Mouse (Mus musculus) testis, adult 2 months (tissue): Measurements from ENCODE around the gene Slc6a2. TPM values are rescaled to one million over a fixed set of nuclear protein-coding genes. Genes with fewer than 3 reads are reported as not detected.

Source experiments
- H3K27ac ChIP-seq: fragments of 200-500 bp; 2 replicates; pipeline ENCODE4 v1.5.1; 2012; ENCODE audit warnings: low read depth, low read length; ENCODE audit not compliant: control insufficient read depth, insufficient read depth
- H3K27me3 ChIP-seq: fragments of 200-500 bp; 2 replicates; pipeline ENCODE4 v1.6.1; 2012; ENCODE audit warnings: mild to moderate bottlenecking, low read length, moderate library complexity; ENCODE audit not compliant: control insufficient read depth, insufficient read depth
- H3K36me3 ChIP-seq: fragments of 200-500 bp; 2 replicates; pipeline ENCODE4 v1.6.1; 2012; ENCODE audit warnings: mild to moderate bottlenecking, low read length; ENCODE audit not compliant: control insufficient read depth, insufficient read depth
- H3K4me1 ChIP-seq: fragments of 200-500 bp; 2 replicates; pipeline ENCODE4 v1.6.1; 2012; ENCODE audit warnings: low read length; ENCODE audit not compliant: control insufficient read depth, insufficient read depth
- H3K4me3 ChIP-seq: fragments of 200-500 bp; 2 replicates; pipeline ENCODE4 v1.5.1; 2012; ENCODE audit warnings: low read depth, mild to moderate bottlenecking, low read length, moderate library complexity, mixed read lengths; ENCODE audit not compliant: control insufficient read depth
- CTCF ChIP-seq: fragments of 200-500 bp; IDR thresholded peaks from 2 replicates; pipeline ENCODE4 v1.5.1; 2012; ENCODE audit warnings: low read depth, mild to moderate bottlenecking, inconsistent platforms, low read length, moderate library complexity; ENCODE audit not compliant: control insufficient read depth, insufficient read depth, insufficient replicate concordance
- POLR2A ChIP-seq: fragments of 200-500 bp; IDR thresholded peaks from 2 replicates; pipeline ENCODE4 v1.6.1; 2012; ENCODE audit warnings: low read depth, mild to moderate bottlenecking, inconsistent platforms, low read length, moderate library complexity; ENCODE audit not compliant: control insufficient read depth
- polyA plus RNA-seq: library from polyadenylated mRNA; depleted of rRNA; stranded (reverse); fragments of >200 nt; gene quantifications from 2 replicates; pipeline ENCODE4 v1.2.3, GENCODE M21; 2012; rRNA removed

Slc6a2 gene
- polyA plus RNA-seq, 1 experiment, result 0.05 TPM

- Histone ChIP-seq H3K4me1 (no peaks in the 10 kb centered on the region), H3K27me3 (no peaks in the 10 kb centered on the region)
- TF ChIP-seq POLR2A (no peak), CTCF (no peak)
Observed at GRCm38 (mm10) chr8:93048510-93049416, 88.9 kb downstream of the Slc6a2 start.

More at GRCm38 (mm10) chr8:93048510-93049416, 88.9 kb downstream of the Slc6a2 start:
- Histone ChIP-seq H3K4me3 (no peak overlapping the region), H3K27ac (no peak overlapping the region), H3K36me3 (no peaks in the 10 kb centered on the region)

Other genes starting within 250 kb of the Slc6a2 start
- 4.3 and 4.7 TPM in 2 replicates for gene Mmp2, start 132.8 kb upstream of the Slc6a2 start, polyA plus RNA-seq
- gene Lpcat2, start 104.7 kb upstream of the Slc6a2 start, polyA plus RNA-seq, result 0.13 and 0.25 TPM in 2 replicates
- 1.7 TPM in 2 replicates for gene Capns2, start 58.7 kb upstream of the Slc6a2 start, polyA plus RNA-seq
- gene Ces1a, start 88.1 kb downstream of the Slc6a2 start, polyA plus RNA-seq, result 1.5 TPM in 2 replicates
- not detected in 2 replicates for gene Ces1b, start 119.9 kb downstream of the Slc6a2 start, polyA plus RNA-seq
- not detected in 2 replicates for gene Ces1c, start 171.2 kb downstream of the Slc6a2 start, polyA plus RNA-seq
- 22.7 and 28.5 TPM in 2 replicates for gene Ces1d, start 237.8 kb downstream of the Slc6a2 start, polyA plus RNA-seq